Mouse (Mus musculus): ENCODE measurements around the gene Apeh.

DNA sequence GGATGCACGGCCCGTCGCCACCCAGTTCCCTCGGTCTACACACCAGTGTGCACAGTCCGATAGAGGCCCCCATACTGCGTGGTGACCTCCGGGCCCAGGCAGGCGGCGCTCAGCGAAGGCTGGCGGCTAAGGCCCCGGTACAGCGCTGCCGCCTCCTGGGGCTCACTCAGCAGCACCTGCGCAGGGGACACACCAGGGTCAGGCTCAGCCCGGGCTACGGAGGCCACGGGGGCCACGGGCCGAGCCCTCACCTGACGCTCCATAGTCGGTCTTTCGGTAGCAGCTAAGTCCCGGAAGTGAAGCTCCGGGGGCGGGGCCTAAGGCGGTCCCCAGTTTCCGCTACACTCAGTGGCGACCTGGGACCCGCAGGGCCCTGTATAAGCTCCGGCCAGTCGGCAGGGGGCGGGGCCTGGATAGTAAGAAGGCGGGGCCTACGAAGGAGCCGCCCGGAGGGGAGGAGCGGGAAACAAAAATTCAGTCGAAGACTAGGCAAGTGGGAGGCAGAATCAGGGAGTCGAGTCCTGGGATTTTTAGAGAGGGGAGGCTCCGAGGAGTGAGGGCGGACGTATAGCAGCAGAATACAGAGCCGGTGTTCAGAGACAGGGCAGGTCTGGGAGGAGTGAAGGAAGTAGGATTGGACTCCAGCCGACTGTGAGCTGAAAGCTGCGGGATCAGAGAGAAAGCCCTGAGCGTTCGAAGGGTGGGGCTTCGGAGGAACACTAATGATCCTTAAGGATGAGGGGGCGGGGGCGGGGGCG lies at the start of gene Apeh:
- TF ChIP-seq GATA2 (IDR thresholded peaks at IDR 0.05; ENCODE audit: borderline replicate concordance, low read depth, low read length) (no peak), CTCF (IDR thresholded peaks at IDR 0.05; ENCODE audit: low read depth, low read length) (no peak)

Measured in G1E (cell line).